Mouse (Mus musculus) testis, adult 2 months (tissue): ENCODE measurements around the gene Usp10. TPM values are rescaled to one million over a fixed set of nuclear protein-coding genes. Genes with fewer than 3 reads are reported as not detected.
A peak's percentile ranks its signal among the peaks of the same experiment; 100 is the strongest.

Experiments
- H3K27ac ChIP-seq: fragments of 200-500 bp; 2 replicates; pipeline ENCODE4 v1.5.1; 2012; ENCODE audit warnings: low read depth, low read length; ENCODE audit not compliant: control insufficient read depth, insufficient read depth
- H3K27me3 ChIP-seq: fragments of 200-500 bp; 2 replicates; pipeline ENCODE4 v1.6.1; 2012; ENCODE audit warnings: mild to moderate bottlenecking, low read length, moderate library complexity; ENCODE audit not compliant: control insufficient read depth, insufficient read depth
- H3K36me3 ChIP-seq: fragments of 200-500 bp; 2 replicates; pipeline ENCODE4 v1.6.1; 2012; ENCODE audit warnings: mild to moderate bottlenecking, low read length; ENCODE audit not compliant: control insufficient read depth, insufficient read depth
- H3K4me1 ChIP-seq: fragments of 200-500 bp; 2 replicates; pipeline ENCODE4 v1.6.1; 2012; ENCODE audit warnings: low read length; ENCODE audit not compliant: control insufficient read depth, insufficient read depth
- H3K4me3 ChIP-seq: fragments of 200-500 bp; 2 replicates; pipeline ENCODE4 v1.5.1; 2012; ENCODE audit warnings: low read depth, mild to moderate bottlenecking, low read length, moderate library complexity, mixed read lengths; ENCODE audit not compliant: control insufficient read depth
- CTCF ChIP-seq: fragments of 200-500 bp; IDR thresholded peaks from 2 replicates; pipeline ENCODE4 v1.5.1; 2012; ENCODE audit warnings: low read depth, mild to moderate bottlenecking, inconsistent platforms, low read length, moderate library complexity; ENCODE audit not compliant: control insufficient read depth, insufficient read depth, insufficient replicate concordance
- POLR2A ChIP-seq: fragments of 200-500 bp; IDR thresholded peaks from 2 replicates; pipeline ENCODE4 v1.6.1; 2012; ENCODE audit warnings: low read depth, mild to moderate bottlenecking, inconsistent platforms, low read length, moderate library complexity; ENCODE audit not compliant: control insufficient read depth
- polyA plus RNA-seq: library from polyadenylated mRNA; depleted of rRNA; stranded (reverse); fragments of >200 nt; gene quantifications from 2 replicates; pipeline ENCODE4 v1.2.3, GENCODE M21; 2012; rRNA removed

Usp10 gene
- polyA plus RNA-seq, 1 experiment = 19.9 TPM

DNA sequence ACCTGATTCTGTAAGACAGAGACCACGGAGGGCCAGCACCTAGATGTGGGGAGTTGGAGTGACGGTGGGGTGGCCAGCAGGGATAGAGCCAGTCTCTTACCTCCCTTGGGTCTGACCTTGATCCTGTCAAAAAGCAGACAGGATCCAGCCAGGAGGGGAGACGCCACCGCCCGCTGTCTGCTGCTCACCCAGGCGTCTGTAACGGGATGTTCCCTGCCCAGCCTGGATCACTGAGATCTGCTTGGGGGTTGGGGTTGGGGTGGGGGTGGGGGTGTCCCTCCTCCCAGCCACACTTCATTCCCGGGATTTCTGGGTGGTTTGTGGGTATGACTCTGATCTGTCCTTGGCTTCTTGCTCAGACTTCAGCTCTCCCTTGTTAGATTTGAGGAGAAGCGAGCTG lies 92.2 kb downstream of the Usp10 start:
- Histone ChIP-seq H3K4me1 (peaks cover 3% of the 10 kb centered on the region), H3K36me3 (no peaks in the 10 kb centered on the region), H3K27me3 (no peaks in the 10 kb centered on the region), H3K27ac (peak overlapping the region; percentile 45), H3K4me3 (no peak overlapping the region)
- no peak for TF ChIP-seq POLR2A
- TF ChIP-seq CTCF = no peak

DNA sequence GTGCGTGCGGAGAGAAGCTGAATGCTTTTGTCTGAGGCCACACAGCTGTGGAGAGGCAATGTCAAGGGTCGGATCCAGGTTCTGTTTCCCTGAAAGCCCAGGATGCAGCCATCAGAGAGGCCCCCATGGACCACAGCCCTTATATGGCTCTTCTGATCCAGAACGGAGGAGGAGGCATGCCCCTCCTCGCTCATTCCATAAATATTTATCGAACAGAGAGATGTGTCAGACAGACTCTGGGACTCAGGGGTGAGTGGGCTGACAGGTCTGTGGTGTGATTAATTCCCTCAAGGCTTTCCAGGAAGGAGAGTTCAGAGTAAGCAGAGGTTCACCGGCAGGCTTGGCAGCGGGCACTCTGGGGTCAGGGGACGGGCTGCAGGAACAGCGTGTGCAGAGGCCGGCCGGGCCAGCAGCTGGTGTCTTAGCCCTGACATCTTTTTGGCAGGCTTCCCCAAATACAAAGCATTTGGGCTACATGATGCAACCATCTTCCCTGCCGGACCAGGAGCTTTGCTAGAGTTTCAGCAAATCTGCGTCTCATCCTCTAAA lies 94.1 kb downstream of the Usp10 start:
- Histone ChIP-seq H3K27ac (no peak overlapping the region; the same call in 1 of the 2 replicates), H3K27me3 (no peaks in the 10 kb centered on the region), H3K4me3 (no peak overlapping the region), H3K36me3 (no peaks in the 10 kb centered on the region), H3K4me1 (peaks cover 3% of the 10 kb centered on the region)
- TF ChIP-seq POLR2A = no peak
- no peak for TF ChIP-seq CTCF

DNA sequence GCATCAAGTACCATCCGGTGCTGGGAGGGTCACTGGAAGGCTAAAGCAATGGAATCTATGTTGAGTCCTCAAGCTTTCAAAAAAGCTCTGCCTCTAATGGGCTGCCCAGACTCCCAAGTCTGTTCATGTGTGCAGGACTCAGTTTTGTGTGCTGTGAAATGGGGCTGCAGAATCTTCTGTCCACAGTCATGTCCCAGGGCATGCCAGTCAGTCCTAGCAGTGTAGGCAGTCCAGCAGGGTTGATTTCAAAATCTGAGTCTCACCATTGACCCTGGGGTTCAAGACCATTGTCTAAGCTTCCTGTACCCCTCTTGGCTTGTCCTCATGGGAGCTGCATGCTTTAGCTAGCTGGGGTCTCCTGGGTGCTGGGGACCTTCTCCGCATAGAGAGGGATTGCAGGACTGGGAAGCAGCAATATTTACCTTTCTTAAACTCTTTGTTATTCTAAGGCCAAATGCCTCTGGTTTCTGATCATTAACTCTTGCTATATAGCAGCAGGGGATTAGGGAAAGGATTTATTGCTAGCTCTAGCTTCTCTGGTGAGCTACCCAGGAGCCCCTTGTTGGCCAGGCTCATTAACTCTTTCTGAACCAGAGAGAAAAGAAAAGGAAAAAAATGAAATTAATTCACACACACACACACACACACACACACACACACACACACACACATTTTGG lies 94.7 kb downstream of the Usp10 start:
- H3K27ac ChIP-seq = no peak overlapping the region; the same call in 1 of the 2 replicates
- H3K4me3 ChIP-seq = no peak overlapping the region
- TF ChIP-seq POLR2A (no peak), CTCF (no peak)
- no peaks in the 10 kb centered on the region for H3K36me3 ChIP-seq
- peaks cover 3% of the 10 kb centered on the region for H3K4me1 ChIP-seq
- H3K27me3 ChIP-seq = no peaks in the 10 kb centered on the region

DNA sequence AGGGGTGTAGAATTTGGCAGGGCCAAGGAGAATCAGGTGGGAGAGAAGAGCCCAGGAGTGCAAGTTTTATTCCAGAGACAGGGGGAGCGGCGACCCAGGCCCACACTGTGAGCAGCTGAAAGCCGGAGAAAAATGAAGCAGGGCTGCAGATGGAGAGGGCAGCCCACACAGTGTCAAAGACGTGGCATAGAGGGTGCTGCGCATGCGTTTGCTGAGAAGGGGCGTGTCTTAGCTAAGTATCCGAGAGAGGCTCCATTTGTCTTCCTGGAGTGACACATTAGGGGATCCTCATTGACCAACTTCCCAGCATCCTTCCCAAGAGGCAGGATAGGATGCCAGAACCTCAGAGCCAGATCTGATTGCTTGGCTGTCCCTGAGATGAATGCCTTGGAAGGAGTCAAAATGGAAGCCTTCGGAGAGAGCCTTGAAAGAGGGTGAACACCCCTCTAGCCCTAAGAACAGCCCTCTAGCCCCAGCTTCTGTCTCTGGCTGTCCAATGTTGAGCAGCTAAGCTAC lies 96.5 kb downstream of the Usp10 start:
- H3K4me3 ChIP-seq = no peak overlapping the region
- TF ChIP-seq CTCF (no peak), POLR2A (no peak)
- no peaks in the 10 kb centered on the region for H3K36me3 ChIP-seq
- no peak overlapping the region for H3K27ac ChIP-seq
- no peaks in the 10 kb centered on the region for H3K27me3 ChIP-seq
- peaks cover under 1% of the 10 kb centered on the region; the same call in 1 of the 2 replicates for H3K4me1 ChIP-seq

Other genes starting within 250 kb of the Usp10 start
- 25.8 and 26.9 TPM in 2 replicates for gene Wfdc1, start 244.0 kb upstream of the Usp10 start, polyA plus RNA-seq
- 1.2 and 1.4 TPM in 2 replicates for gene Atp2c2, start 210.4 kb upstream of the Usp10 start, polyA plus RNA-seq
- 6.4 and 6.8 TPM in 2 replicates for gene Tldc1, start 131.9 kb upstream of the Usp10 start, polyA plus RNA-seq
- 20.0 and 25.4 TPM in 2 replicates for gene Cotl1, start 69.8 kb upstream of the Usp10 start, polyA plus RNA-seq
- 16.3 and 16.9 TPM in 2 replicates for gene Klhl36, start 48.1 kb upstream of the Usp10 start, polyA plus RNA-seq
- 5.1 and 5.6 TPM in 2 replicates for gene Gm20388, start 481 bp downstream of the Usp10 start, polyA plus RNA-seq
- gene Crispld2, start 82.1 kb downstream of the Usp10 start, polyA plus RNA-seq = 5.0 and 6.2 TPM in 2 replicates
- 31.6 and 32.8 TPM in 2 replicates for gene Zdhhc7, start 191.1 kb downstream of the Usp10 start, polyA plus RNA-seq
- 19.8 and 24.8 TPM in 2 replicates for gene 6430548M08Rik, start 203.8 kb downstream of the Usp10 start, polyA plus RNA-seq